Mouse (Mus musculus) lung, postnatal 36 days (tissue): ENCODE measurements around the gene Trp53rkb.

Experiments used
- DNase-seq: peaks from one replicate; pipeline ENCODE4 v3.0.0; 2022; ENCODE audit warnings: mixed read lengths

The Trp53rkb gene

GRCm38 (mm10) chr2:166799615-166800472 lies 7.5 kb downstream of the Trp53rkb start:
- no peak for DNase-seq

GRCm38 (mm10) chr2:166800473-166800857 lies 8.1 kb downstream of the Trp53rkb start:
- DNase-seq = no peak

- no peak for DNase-seq
These were observed 9.1 kb downstream of the Trp53rkb start for GRCm38 (mm10) chr2:166801436-166801835.

- DNase-seq = no peak
These were observed 11.0 kb downstream of the Trp53rkb start for GRCm38 (mm10) chr2:166803298-166803697.

- peak; percentile 92 for DNase-seq
These were observed 13.2 kb downstream of the Trp53rkb start, which contains the start of gene Arfgef2 for GRCm38 (mm10) chr2:166805250-166806172. Gene Arfgef2, plus strand, starts transcription at chr2:166805588.

GRCm38 (mm10) chr2:166806173-166806705 lies 13.9 kb downstream of the Trp53rkb start:
- no peak for DNase-seq

- DNase-seq = peak; percentile 57
These were observed 14.5 kb downstream of the Trp53rkb start for GRCm38 (mm10) chr2:166806813-166807212.

- DNase-seq = no peak
These were observed 17.2 kb downstream of the Trp53rkb start for GRCm38 (mm10) chr2:166809499-166809898.

GRCm38 (mm10) chr2:166810821-166811220 lies 18.5 kb downstream of the Trp53rkb start:
- no peak for DNase-seq

- no peak for DNase-seq
These were observed 26.3 kb downstream of the Trp53rkb start for GRCm38 (mm10) chr2:166818463-166819143.

GRCm38 (mm10) chr2:166819849-166820248 lies 27.5 kb downstream of the Trp53rkb start:
- DNase-seq = no peak

- DNase-seq = no peak
These were observed 28.5 kb downstream of the Trp53rkb start for GRCm38 (mm10) chr2:166820844-166821243.

- DNase-seq = no peak
These were observed 29.1 kb downstream of the Trp53rkb start for GRCm38 (mm10) chr2:166821406-166821805.

- no peak for DNase-seq
These were observed 29.9 kb downstream of the Trp53rkb start for GRCm38 (mm10) chr2:166822119-166822826.

GRCm38 (mm10) chr2:166822901-166823300 lies 30.6 kb downstream of the Trp53rkb start:
- DNase-seq = no peak

- DNase-seq = peak; percentile 54
These were observed 32.1 kb downstream of the Trp53rkb start for GRCm38 (mm10) chr2:166824386-166824785.

- DNase-seq = peak; percentile 35
These were observed 32.7 kb downstream of the Trp53rkb start for GRCm38 (mm10) chr2:166824998-166825397.

- no peak for DNase-seq
These were observed 34.3 kb downstream of the Trp53rkb start for GRCm38 (mm10) chr2:166826491-166827224.

GRCm38 (mm10) chr2:166828306-166828705 lies 36.0 kb downstream of the Trp53rkb start:
- DNase-seq = no peak

- peak; percentile 44 for DNase-seq
These were observed 38.0 kb downstream of the Trp53rkb start for GRCm38 (mm10) chr2:166830350-166830749.

GRCm38 (mm10) chr2:166834091-166834490 lies 41.8 kb downstream of the Trp53rkb start:
- no peak for DNase-seq
